Mouse (Mus musculus) ES-Bruce4 (cell line): ENCODE measurements around the gene Kcnq1.

Experiments used
- CTCF ChIP-seq: IDR thresholded peaks from one replicate; pipeline ENCODE4 v1.8.1; 2011; ENCODE audit warnings: low read depth, low read length
- EP300 ChIP-seq: IDR thresholded peaks from 2 replicates; pipeline ENCODE4 v1.6.1; 2011; ENCODE audit warnings: low read depth, low read length; ENCODE audit not compliant: insufficient read depth
- POLR2A ChIP-seq: IDR thresholded peaks from one replicate; pipeline ENCODE4 v1.8.1; 2011; ENCODE audit warnings: low read length; ENCODE audit not compliant: insufficient read depth

- TF ChIP-seq CTCF (no peak), POLR2A (no peak), EP300 (no peak)
These were observed 38.7 kb upstream of the Kcnq1 start for GRCm38 (mm10) chr7:143067469-143067868.
